Mouse (Mus musculus) heart, embryonic 14.5 days (tissue): ENCODE measurements at regions not wholly inside any gene's neighbourhood (a gene's known extent, or its start where the extent isn't known, plus 50 kb on each side); places are given as distances from the start of the nearest gene placed in this dataset.
"Not testable (repeated sequence)": the region's sequence is repeated elsewhere in the genome, so short reads cannot be mapped to it uniquely, and the experiment has no call there.

ENCODE experiments used
- ATAC-seq: fragments of 200-750 bp; cut with Nextera tagmentation; 2 replicates; pipeline ENCODE4 v1.8.0; 2017; ENCODE audit warnings: low read depth, moderate TSS enrichment; ENCODE audit not compliant: insufficient number of reproducible peaks, insufficient read depth, low FRiP score
- H3K27ac ChIP-seq, 2 experiments: fragments of 200-500 bp in 1 of 2; fragments of 300-500 bp in 1 of 2; sonication (generic) in 1 of 2; replicated peaks in 1 of 2; 2 replicates each; pipeline ENCODE4 v1.5.1; 2012 to 2014; ENCODE audit warnings: low read depth in 2 of 2, low read length in 2 of 2, control low read depth in 1 of 2, mild to moderate bottlenecking in 1 of 2, mixed read lengths in 1 of 2; ENCODE audit not compliant: control insufficient read depth in 1 of 2, insufficient read depth in 1 of 2
- H3K27me3 ChIP-seq: fragments of 300-500 bp; sonication (generic); 2 replicates; pipeline ENCODE4 v1.6.1; 2014; ENCODE audit warnings: mild to moderate bottlenecking, low read length, control low read depth; ENCODE audit not compliant: control insufficient read depth, insufficient read depth
- H3K36me3 ChIP-seq: fragments of 300-500 bp; sonication (generic); 2 replicates; pipeline ENCODE4 v1.6.1; 2014; ENCODE audit warnings: mild to moderate bottlenecking, control low read depth, low read length, mixed read lengths; ENCODE audit not compliant: control insufficient read depth, insufficient read depth
- H3K4me1 ChIP-seq, 2 experiments: fragments of 200-500 bp in 1 of 2; fragments of 300-500 bp in 1 of 2; sonication (generic) in 1 of 2; 2 replicates each; pipeline ENCODE4 v1.6.1; 2012 to 2014; ENCODE audit warnings: low read length in 2 of 2, control low read depth in 1 of 2, mixed read lengths in 1 of 2; ENCODE audit not compliant: control insufficient read depth in 2 of 2, insufficient read depth in 2 of 2
- H3K4me2 ChIP-seq: fragments of 300-500 bp; sonication (generic); 2 replicates; pipeline ENCODE4 v1.6.1; 2014; ENCODE audit warnings: mild to moderate bottlenecking, low read length
- H3K4me3 ChIP-seq, 2 experiments: fragments of 200-500 bp in 1 of 2; fragments of 300-500 bp in 1 of 2; sonication (generic) in 1 of 2; 2 replicates each; pipeline ENCODE4 v1.5.1; 2012 to 2014; ENCODE audit warnings: low read length in 2 of 2, mild to moderate bottlenecking in 2 of 2, control low read depth in 1 of 2, low read depth in 1 of 2, moderate library complexity in 1 of 2; ENCODE audit not compliant: control insufficient read depth in 1 of 2, insufficient read depth in 1 of 2
- H3K9ac ChIP-seq: fragments of 300-500 bp; sonication (generic); 2 replicates; pipeline ENCODE4 v1.6.1; 2014; ENCODE audit warnings: mild to moderate bottlenecking, low read length
- H3K9me3 ChIP-seq: fragments of 300-500 bp; sonication (generic); 2 replicates; pipeline ENCODE4 v1.6.1; 2016; ENCODE audit warnings: low read length, control low read depth; ENCODE audit not compliant: control insufficient read depth
- WGBS: fragments of 180-500 bp; shearing (Covaris S2); extraction: QIAGEN DNeasy Blood & Tissue Kit; methylation state at CpG from one replicate; pipeline ENCODE4 v1.1.7; 2014; 5-methylcytosine and 5-hydroxymethylcytosine counted together

GRCm38 (mm10) chr13:4858341-4858740 is 249.4 kb upstream of the Akr1e1 start:
- WGBS, result 81% methylated on average over 1 of the region's 1 CpGs
- Histone ChIP-seq H3K9ac (no peak overlapping the region), H3K27ac (no peak overlapping the region), H3K36me3 (no peaks in the 10 kb centered on the region), H3K9me3 (no peaks in the 10 kb centered on the region), H3K4me2 (no peak overlapping the region), H3K4me3 (no peak overlapping the region), H3K27me3 (no peaks in the 10 kb centered on the region), H3K4me1 (no peaks in the 10 kb centered on the region)
- no peak for ATAC-seq

DNA sequence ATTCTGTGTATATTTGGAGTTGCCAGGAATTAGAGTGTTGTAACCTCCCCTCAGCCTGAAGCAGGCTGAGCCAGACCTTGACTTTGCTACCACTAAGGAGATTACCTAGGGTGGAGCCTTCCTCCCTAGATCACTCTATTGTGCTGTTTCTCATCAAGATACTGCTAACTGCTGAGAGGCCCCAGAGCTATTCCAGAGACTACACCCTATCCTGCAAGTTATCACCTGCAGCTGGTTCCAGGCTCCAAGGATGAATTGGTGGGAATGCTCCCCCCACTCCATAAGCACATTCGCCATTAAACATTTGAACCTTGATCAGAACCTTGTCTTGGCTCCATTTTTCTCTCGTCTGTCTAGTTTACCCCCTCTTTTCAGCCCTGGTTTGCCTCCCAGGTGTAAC is 230.5 kb upstream of the Akr1e1 start:
- not testable (repeated sequence) for H3K27me3 ChIP-seq, H3K4me2 ChIP-seq, H3K4me3 ChIP-seq, H3K4me1 ChIP-seq, ATAC-seq, H3K27ac ChIP-seq, H3K36me3 ChIP-seq, H3K9me3 ChIP-seq, H3K9ac ChIP-seq
- WGBS, result 76% methylated on average over 2 of the region's 2 CpGs

GRCm38 (mm10) chr13:4826756-4827155 is 217.8 kb upstream of the Akr1e1 start:
- WGBS, result 73% methylated on average over 3 of the region's 3 CpGs
- no peak for ATAC-seq
- Histone ChIP-seq H3K4me1 (no peaks in the 10 kb centered on the region), H3K4me2 (no peak overlapping the region), H3K36me3 (no peaks in the 10 kb centered on the region), H3K9ac (no peak overlapping the region), H3K27me3 (no peaks in the 10 kb centered on the region), H3K9me3 (no peaks in the 10 kb centered on the region), H3K4me3 (no peak overlapping the region), H3K27ac (no peak overlapping the region)

- not testable (repeated sequence) for H3K9me3 ChIP-seq, H3K4me3 ChIP-seq, H3K4me2 ChIP-seq, ATAC-seq, H3K27me3 ChIP-seq, H3K4me1 ChIP-seq, H3K27ac ChIP-seq, H3K36me3 ChIP-seq, H3K9ac ChIP-seq
- 86% methylated on average over 1 of the region's 1 CpGs for WGBS
These were observed 216.8 kb upstream of the Akr1e1 start for GRCm38 (mm10) chr13:4825749-4826148.

DNA sequence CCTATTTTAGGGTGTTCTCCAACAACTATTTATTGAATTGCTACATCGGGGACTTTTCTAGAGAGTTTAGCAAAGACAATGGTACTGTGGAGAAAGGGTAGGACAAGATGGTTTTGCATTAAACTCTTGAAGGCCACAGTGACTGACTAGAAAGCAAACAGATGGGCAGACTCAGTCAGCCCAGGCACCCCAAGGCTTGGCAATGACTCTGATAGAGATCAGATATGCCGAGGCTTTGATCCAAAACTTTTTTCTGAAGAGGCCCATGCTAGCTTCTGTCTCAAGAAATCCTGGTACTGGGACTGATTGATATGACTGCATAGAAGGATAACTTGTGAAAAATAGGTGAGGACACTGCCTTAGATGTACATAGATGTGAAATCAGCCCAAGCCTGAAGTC is 197.9 kb upstream of the Akr1e1 start:
- Histone ChIP-seq H3K9me3 (no peaks in the 10 kb centered on the region), H3K9ac (no peak overlapping the region), H3K27me3 (no peaks in the 10 kb centered on the region), H3K4me3 (no peak overlapping the region), H3K36me3 (no peaks in the 10 kb centered on the region), H3K4me1 (no peaks in the 10 kb centered on the region), H3K4me2 (no peak overlapping the region), H3K27ac (no peak overlapping the region)
- 83% methylated on average over 2 of the region's 2 CpGs for WGBS
- no peak for ATAC-seq

GRCm38 (mm10) chr13:4800666-4801065 is 191.7 kb upstream of the Akr1e1 start:
- no peak overlapping the region for H3K27ac ChIP-seq
- no peak overlapping the region for H3K4me2 ChIP-seq
- H3K36me3 ChIP-seq, result no peaks in the 10 kb centered on the region
- H3K27me3 ChIP-seq, result no peaks in the 10 kb centered on the region
- H3K4me3 ChIP-seq, result no peak overlapping the region
- WGBS, result 83% methylated on average over 14 of the region's 14 CpGs
- no peaks in the 10 kb centered on the region for H3K4me1 ChIP-seq
- ATAC-seq, result no peak
- H3K9ac ChIP-seq, result no peak overlapping the region
- peaks cover 9% of the 10 kb centered on the region for H3K9me3 ChIP-seq

DNA sequence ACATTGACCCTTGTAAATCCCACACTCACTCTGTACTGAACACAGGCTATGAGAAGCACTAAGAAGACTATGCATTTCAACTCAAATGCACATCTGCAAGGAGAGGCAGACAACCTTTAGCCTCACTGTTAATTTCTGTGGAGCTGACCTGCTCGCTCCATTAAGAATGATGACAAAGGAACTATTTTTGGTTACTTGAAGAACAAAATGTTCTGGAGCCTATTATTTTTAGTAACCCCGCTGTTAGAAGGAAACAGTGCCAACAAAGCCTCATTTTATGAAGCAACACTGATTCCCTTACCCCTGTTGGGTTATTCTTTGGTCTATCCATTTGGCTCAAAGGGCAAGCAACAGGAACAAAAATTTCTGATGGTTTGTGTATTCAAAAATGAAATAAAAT is 182.2 kb upstream of the Akr1e1 start:
- no peak overlapping the region for H3K4me2 ChIP-seq
- H3K36me3 ChIP-seq, result no peaks in the 10 kb centered on the region
- H3K4me1 ChIP-seq, result no peaks in the 10 kb centered on the region
- no peak overlapping the region for H3K4me3 ChIP-seq
- H3K27ac ChIP-seq, result no peak overlapping the region
- H3K9me3 ChIP-seq, result peaks cover 4% of the 10 kb centered on the region; the same call in 1 of the 2 replicates
- 52% methylated on average over 2 of the region's 2 CpGs for WGBS
- H3K27me3 ChIP-seq, result no peaks in the 10 kb centered on the region
- no peak overlapping the region for H3K9ac ChIP-seq
- no peak for ATAC-seq

GRCm38 (mm10) chr13:4790414-4790813 is 181.4 kb upstream of the Akr1e1 start:
- Histone ChIP-seq H3K27ac (no peak overlapping the region), H3K9me3 (peaks cover 4% of the 10 kb centered on the region; the same call in 1 of the 2 replicates), H3K4me1 (no peaks in the 10 kb centered on the region), H3K9ac (no peak overlapping the region), H3K4me2 (no peak overlapping the region), H3K36me3 (no peaks in the 10 kb centered on the region), H3K4me3 (no peak overlapping the region), H3K27me3 (no peaks in the 10 kb centered on the region)
- ATAC-seq, result no peak
- 72% methylated on average over 2 of the region's 2 CpGs for WGBS
